Mouse (Mus musculus): ENCODE data around the gene Noc3l. TPM values are rescaled to one million over a fixed set of nuclear protein-coding genes. Genes with fewer than 3 reads are reported as not detected.

Gene Noc3l
- total RNA-seq (2014; fragmentation: Nextera tagmentation) (17.5 and 18.5 TPM in 2 replicates), total RNA-seq (2017) (32.5 and 40.2 TPM in 2 replicates)

DNA sequence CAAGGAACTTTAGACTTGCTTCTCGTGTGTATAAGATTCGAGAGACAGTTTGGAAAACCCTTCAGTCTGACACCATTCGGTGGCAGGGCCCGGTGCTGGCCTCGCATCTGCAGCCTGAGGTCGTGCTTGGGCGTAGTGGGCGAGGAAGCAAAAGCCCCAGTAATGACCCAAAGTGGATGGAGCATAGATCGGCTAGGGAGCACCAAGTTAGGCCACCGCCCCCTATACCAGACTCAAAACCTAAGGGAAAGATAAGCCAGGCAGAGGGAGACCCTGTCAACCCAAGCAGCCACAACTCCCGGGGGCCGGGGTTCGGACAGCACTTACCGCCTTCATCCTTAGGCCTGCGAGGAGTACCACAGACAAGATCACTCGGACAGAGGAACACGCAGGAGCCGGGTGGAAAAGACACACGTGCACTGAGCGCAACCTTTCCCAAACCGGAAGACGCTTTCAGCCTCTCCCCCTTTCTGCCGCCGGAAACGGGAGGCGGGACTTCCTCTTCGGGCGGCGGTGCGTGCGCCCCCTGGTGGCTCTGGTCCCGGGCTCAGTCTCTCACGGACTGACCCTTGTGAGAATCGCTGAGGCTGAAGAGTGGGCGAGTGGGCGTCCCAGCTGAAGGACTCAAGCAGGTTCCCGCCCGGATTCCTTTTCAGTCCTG lies at the start of gene Noc3l:
Noc3l (minus strand) TSS at position 472 of the 661 bp plus-strand sequence.
- ATAC-seq (replicated peaks; ENCODE audit: poor library complexity, severe bottlenecking): peak; percentile 99

DNA sequence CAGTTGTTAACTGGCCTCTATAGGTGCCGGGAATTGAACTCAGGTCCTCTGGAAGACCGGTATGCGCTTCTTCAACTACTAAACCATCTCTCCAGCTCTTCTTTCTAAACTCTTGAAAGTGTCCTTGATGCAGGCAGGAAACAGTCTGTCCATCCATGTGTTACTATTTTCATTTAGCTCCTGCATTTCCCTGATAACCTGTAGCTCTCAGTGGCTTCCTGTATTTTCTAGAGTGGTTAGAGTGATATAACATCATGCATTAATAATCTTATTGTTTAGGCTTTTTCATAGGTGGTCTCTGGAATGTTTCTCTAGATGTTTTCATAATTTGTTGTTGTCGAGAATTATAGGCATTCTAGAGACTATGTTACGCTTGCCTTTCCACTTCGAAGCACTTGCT lies 43.5 kb upstream of the Noc3l start:
- no peak for ATAC-seq (replicated peaks; ENCODE audit: poor library complexity, severe bottlenecking)

DNA sequence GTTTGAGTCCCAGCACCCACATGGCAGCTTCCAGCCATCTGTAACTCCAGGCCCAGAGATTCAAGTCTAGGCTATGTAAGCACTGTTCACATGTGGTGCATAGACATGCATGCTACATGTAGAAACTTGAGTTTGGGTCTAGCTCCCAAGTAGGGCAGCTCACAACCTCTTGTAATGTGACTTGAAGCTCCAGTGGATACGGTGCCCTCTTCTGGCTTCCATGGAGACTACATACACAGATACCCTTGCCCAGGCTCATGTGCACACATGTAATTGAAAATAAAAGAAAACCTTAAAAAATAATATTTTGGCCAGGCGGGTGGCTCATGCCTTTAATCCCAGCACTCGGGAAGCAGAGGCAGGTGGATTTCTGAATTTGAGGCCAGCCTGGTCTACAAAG lies 39.2 kb upstream of the Noc3l start:
- no peak for ATAC-seq (replicated peaks; ENCODE audit: poor library complexity, severe bottlenecking)

DNA sequence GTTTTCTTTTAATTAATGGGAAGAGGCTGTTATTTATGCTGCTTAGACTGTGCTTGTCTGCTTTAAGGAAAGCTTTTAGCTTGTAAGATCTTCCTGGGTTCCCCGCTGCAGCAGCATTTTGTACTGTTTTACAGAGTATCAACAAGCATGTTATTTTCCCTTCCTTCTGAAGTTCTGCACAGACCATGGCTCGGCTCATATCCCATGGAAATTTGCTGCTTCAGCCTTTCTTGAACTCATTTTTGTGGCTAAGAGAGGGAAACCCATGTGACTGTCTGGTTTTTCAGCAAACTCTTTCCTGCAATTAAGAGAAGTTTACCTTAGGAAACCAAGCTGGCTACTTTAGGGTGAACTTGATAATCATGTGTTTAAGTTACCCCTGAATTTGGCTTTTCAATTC lies 27.3 kb upstream of the Noc3l start:
- no peak for ATAC-seq (replicated peaks; ENCODE audit: poor library complexity, severe bottlenecking)

DNA sequence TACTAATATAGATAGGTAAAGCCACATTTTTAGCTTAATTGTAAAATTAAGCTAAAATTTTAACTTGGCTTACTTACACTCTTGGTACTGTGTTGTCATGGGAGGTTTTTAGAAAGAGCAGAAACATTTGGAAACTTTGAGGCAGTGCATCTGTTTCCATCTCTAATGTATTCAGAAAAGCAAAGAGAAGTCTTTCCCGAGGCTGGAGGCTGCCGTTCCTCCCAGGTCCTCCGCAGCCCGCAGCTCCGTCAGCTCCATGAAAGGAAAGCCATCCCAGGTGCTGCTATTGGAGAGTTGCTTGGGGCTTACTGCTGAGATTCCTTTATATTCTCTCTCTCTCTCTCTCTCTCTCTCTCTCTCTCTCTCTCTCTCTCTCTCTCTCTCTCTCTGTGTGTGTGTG lies 25.8 kb upstream of the Noc3l start:
- no peak for ATAC-seq (replicated peaks; ENCODE audit: poor library complexity, severe bottlenecking)

DNA sequence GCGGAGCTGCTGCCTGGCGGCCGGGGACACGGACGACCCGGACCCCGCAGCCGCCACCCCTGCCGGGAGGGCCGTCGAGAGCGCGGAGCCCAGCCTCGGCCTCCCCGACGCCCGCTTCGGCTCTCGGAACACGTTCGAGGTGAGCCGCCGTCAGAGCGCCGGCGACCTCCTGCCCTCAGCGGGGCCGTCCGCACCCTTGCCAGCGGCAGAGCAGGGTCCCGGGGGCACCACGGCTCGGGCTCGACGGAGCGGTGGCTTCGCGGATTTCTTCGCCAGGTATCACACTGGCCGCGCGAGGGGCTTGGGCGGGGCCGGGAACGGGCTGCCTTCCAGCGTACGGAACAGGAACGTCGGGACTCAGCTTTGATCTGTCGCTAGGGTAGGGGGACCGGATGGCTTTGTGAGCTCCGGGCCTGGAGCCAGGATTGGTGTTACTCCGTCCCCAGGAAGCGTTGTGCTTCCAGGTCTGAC lies 18.2 kb upstream of the Noc3l start:
- peak; percentile 36 for ATAC-seq (replicated peaks; ENCODE audit: poor library complexity, severe bottlenecking)

DNA sequence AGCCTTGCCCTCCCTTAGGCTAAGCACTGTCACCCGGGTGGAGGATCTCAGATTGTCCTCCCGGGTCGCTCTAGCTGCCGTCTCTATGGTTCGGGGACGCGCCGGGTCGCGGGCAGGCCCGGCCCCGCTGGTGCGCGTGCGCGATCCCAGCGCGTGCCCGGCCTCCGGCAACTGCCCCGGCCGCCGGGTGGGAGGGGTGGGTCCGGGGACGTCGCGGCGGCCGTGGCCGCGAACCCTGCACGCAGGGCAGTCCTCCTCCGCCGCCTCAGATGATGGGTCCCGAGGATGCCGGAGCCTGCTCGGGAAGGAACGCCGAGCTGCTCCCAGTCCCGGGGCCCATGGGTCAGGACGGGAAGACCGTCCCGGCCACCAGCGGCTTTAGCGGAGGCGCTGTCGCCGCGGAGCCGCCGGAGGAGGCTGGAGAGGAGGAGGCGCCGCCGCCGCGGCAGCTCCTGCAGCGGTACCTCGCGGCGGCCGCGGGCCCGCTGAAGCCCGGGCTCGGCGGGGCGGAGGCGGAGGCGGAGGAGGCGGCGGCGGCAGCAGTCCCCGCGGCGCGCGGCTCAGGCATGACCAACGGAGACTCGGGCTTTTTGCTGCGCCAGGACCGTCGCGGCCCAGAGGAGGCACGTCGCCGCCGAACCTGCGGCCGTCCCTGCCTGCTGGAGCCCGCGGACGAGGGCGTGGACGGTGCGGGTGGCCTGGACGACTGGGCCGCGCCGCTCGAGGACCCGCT lies 17.6 kb upstream of the Noc3l start, which contains the start of gene Tbc1d12:
Tbc1d12 (plus strand) TSS at position 142 of the 733 bp plus-strand sequence.
- ATAC-seq (replicated peaks; ENCODE audit: poor library complexity, severe bottlenecking): peak; percentile 94

DNA sequence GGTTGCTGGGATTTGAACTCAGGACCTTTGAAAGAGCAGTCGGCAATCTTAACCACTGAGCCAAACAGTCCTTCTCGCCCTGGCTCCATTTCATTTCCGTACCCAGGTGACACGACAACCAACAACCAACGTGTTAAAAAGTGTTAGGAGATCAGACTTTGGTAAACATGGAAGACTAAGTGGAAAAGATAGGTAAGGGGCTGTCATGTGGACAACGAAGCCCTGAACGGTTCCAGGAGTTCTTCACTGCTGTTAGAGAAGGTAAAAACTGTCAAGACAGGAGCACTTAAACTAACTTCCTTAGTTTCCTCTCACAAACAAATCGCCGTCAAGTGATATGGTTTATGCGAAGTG lies 17.0 kb upstream of the Noc3l start:
- no peak for ATAC-seq (replicated peaks; ENCODE audit: poor library complexity, severe bottlenecking)

DNA sequence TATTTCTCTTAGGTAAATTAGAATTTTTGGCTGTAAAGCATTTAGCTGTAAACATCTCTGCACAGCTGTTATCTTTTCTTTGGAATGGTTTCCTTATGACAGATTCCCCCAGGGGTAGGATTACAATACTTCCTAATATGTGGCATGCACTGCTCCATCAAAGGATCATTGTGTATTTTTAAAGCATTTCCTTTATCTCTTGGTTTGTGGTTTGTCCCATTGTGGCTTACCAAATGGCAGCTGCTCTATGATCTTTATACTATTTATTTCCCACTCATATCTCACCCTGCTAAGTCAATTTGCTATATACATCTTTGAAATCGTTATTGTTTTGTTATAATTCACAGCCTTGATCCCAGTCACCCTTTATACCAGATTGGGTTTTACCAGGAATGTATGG lies 14.2 kb upstream of the Noc3l start:
- ATAC-seq (replicated peaks; ENCODE audit: poor library complexity, severe bottlenecking): no peak

DNA sequence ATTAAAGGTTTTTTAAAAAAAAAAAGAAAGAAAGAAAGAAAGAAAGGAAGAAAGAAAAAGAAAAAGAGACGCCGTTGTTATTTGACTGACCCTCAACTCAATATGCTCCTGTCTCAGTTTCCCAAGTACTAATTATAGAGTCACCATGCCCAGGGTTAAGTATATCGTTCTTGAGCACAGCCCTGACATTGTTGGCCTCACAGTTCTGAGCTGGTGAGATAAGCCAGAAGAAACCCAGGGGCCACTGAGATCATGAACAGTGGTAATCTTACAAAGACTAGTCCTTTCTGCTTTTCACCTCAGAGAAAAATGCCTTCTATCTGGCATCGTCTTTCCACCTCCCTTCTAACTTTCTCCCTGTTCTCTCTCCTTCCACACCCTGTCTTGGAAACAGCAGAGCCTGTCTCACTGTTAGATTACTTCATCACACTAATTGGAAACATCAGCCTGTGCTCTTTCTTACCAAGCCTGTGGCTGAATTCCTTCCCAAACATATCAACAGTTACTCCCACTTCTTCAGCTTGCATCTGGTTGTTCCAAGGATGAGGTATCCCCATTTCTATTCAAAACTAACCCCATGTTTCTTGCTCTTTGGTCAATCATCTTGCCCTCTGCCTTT lies 1.3 kb upstream of the Noc3l start:
- ATAC-seq (replicated peaks; ENCODE audit: poor library complexity, severe bottlenecking): no peak

DNA sequence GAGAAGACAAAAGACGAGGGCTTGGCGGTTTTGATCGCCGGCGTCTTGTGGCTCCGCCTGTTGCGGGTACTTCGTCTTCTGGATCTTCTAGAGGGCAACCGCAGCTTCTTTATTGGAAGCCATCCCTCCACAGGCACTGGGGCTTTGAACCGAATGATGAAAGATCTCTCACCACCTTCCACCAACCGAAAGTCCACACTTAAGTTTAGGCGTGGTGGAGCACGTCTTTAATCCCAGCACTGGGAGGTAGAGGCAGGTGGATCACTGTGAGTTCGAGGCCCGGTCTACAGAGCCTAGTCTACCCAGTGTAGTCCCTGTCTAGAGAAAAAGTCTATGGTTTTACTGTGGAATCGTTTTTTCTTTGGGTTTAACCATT lies 378 bp upstream of the Noc3l start:
- ATAC-seq (replicated peaks; ENCODE audit: poor library complexity, severe bottlenecking): peak; percentile 55

DNA sequence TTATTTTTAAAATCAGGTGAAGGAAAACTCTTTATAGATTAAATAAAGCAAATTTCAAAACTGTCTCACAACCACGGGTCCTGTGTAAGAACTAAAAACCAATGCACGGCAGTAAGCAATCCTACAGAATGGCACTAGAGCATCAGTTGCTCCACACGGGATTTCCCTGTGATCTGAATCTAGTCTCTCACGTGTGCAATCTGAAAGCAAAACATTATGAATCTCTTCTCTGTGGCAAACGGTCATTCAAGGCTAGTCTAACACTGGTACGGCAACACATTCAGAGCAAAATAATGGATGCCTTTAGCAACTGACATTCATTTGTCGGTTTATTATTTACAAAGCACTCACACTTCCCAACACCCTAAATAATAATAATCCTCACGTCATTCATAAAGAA lies 846 bp downstream of the Noc3l start:
- no peak for ATAC-seq (replicated peaks; ENCODE audit: poor library complexity, severe bottlenecking)

DNA sequence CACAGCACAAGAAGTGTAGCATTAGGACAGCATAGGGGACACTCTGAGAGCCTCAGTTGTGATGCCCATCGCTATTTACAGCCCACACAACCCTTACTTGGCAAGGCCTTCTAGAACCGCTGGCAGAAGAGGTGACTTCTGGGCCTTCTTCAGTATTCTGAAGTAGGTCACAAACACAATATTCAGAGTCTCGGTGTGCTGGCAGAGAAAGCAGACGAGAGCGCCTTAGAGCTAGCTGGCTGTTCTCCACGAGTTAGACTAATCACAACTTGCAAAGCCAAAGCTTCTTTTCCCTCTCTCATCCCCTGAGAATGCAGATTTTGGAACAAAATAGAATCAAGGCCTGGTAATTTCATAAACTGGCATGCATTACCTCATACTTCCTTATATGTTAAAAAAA lies 20.2 kb downstream of the Noc3l start:
- no peak for ATAC-seq (replicated peaks; ENCODE audit: poor library complexity, severe bottlenecking)

DNA sequence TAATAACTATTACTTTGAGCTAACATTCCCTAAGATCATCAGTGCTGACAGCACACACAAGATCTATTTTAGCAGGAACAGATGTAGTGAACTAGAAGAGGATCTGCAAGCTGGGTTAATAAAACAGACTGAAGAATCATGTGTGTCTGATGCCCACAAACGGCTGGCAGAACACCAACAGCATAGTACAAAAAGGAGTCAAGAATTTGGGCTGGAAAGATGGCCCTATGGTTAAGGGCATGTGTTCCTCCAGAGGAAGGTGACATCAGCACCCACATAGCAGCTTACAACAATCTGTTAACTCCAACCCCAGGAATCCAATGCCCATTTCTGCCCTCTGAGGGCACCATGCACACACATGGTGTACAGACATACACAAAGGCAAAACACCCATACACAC lies 20.7 kb downstream of the Noc3l start:
- no peak for ATAC-seq (replicated peaks; ENCODE audit: poor library complexity, severe bottlenecking)

DNA sequence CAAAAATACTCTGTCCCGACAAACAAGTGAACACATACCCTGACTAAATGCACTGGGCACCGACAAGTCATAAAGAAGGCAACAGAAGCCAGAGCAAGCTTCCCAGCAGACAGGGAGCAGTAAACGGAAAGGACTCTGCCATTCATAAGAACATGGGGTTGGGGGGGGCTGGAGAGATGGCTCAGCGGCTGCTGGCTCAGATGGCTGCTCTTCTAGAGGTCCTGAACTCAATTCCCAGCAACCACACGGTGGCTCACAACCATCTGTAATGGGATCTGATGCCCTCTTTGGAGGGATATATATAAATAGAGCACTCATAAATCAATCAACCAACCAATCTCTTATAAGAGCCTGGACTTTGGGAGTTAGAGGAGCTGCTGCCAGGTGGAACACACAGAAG lies 22.5 kb downstream of the Noc3l start:
- ATAC-seq (replicated peaks; ENCODE audit: poor library complexity, severe bottlenecking): no peak

DNA sequence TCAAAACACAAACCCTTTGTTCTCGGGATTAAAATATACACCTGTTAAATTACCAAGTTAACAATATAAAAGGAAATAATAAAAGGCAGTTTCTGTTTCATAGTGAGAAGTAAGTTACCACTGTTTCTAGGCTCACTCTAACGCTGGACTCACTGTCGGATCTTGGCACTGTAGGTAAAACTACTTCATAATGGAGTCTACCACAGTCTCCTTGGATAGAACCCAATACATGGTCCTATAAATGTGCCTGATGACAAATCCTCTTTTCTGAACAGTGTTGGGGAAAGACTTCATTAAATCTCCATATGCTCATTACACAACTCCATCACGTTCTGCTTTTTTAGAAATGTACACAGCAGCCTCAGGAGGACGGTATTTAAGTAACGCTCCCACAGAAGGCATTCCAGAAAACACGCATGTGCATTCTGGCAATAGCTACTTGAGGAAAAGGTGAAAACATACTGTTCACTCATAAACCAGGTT lies 25.4 kb downstream of the Noc3l start:
- no peak for ATAC-seq (replicated peaks; ENCODE audit: poor library complexity, severe bottlenecking)

DNA sequence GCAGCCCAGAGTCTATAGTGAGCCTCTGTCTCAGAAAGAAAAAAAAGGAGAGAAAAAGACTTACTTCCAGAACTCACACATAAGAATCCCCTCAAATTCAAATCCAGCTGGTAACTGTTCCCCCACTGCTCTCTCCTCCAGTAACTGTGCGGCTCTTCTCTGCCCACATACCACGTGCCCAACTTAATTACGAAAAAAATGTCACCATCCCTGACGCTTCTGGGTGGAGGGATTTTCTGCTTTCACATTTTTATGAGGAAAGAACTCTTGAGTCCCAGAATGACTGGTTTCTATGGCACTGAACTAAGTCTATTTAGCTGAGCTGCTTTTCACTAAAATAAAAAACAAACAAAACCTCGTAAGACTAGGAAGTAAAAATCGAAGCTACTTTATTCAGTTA lies 31.3 kb downstream of the Noc3l start:
- no peak for ATAC-seq (replicated peaks; ENCODE audit: poor library complexity, severe bottlenecking)

DNA sequence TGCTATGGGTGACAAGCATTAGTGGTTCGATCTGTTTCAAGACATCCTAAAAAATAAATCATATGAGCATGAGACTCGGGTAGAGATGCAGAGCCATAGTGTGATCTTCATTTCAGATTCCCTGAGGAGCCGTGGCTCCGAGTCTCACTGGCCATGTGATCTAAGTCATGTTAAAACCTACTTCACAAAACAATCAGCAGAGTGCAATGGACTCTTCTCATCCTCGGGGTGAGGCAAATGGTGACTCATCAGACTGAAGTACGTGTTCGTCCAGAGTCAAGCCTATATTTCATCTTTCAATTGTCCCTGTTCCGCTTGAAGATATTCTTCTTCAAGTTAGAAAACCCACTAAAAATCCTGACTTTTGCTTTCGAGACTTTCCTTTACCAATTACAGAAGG lies 35.5 kb downstream of the Noc3l start:
- ATAC-seq (replicated peaks; ENCODE audit: poor library complexity, severe bottlenecking): no peak

DNA sequence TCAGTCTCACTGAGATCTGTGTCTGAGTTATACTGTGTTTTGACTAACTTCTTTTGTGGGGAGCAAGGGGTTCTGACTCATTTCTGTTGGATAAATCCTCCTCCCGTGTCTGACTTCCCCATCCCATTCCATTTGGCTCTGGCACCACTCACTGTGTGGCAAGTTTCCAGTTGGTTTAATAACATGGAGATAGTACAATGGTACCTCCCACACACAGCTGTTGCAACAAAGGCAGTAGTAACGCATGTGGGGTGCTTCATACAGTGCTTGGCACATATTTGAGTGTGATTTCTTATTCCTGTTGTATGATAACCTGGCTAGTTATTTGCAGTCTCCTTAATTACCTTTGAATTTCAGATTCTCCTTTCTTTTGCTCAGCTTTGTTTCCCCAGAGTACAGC lies 40.2 kb downstream of the Noc3l start:
- ATAC-seq (replicated peaks; ENCODE audit: poor library complexity, severe bottlenecking): no peak

DNA sequence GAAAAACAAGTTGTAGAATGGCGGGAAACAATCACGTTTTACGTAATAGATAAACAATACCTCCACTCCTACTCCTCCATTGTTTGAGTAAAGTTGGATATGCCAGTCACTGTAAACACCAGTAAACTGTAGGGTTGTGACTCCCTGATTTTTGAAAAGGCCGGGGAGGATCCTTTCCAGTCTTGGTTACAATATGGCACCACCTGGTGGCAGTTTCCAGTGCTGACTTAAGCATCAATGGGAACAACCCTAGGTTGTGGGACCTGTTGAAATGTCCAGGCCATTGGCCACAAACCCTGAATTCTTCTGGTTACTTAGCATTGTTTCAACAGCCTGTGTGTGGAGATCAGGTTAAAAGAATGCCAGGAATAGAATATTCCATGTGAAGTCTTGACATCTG lies 43.5 kb downstream of the Noc3l start:
- no peak for ATAC-seq (replicated peaks; ENCODE audit: poor library complexity, severe bottlenecking)

DNA sequence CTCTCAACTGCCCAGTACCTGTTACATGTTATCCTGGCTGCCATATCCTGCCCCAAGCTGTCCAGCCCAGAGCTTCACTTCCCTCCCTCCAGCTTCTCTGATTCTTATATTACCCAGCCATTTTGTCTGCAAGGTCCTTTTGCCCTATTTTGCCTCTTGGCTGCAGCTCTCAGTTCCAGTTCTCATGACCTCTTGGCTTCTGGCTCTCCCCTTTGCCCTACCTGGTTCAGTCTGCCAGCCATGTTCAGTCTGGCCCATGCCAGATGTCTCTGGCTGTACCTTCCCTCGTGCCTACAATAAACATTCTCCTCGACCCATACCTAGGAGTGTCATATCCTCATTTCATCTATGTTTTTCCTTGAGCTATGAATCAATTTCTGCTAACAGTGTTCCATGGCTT lies 52.7 kb downstream of the Noc3l start:
- no peak for ATAC-seq (replicated peaks; ENCODE audit: poor library complexity, severe bottlenecking)

Data from granulocyte monocyte progenitor cell, adult 5-6 weeks (primary cell).